Mouse (Mus musculus) bone marrow macrophage, adult 2 months (primary cell): ENCODE measurements around the gene Zfp46.

Experiments
- CTCF ChIP-seq: IDR thresholded peaks from 2 replicates; pipeline ENCODE4 v1.5.1; 2012; ENCODE audit warnings: low read depth, mild to moderate bottlenecking, low read length, moderate library complexity
- POLR2A ChIP-seq: IDR thresholded peaks from 2 replicates; pipeline ENCODE4 v1.6.1; 2012; ENCODE audit warnings: mild to moderate bottlenecking, low read depth, low read length, borderline replicate concordance

GRCm38 (mm10) chr4:136268912-136269311, 15.6 kb upstream of the Zfp46 start:
- TF ChIP-seq POLR2A: no peak
- TF ChIP-seq CTCF: no peak
